In genomic region chr11:102924557-102925350, GRCm38 (mm10) we compare ENCODE assay signal across 8 mouse cellular contexts. TPM values are rescaled to one million over a fixed set of nuclear protein-coding genes. Genes with fewer than 3 reads are reported as not detected.
DNase-seq lines count a peak whose midpoint lies in the region; ATAC-seq and TF ChIP-seq lines count a peak whose summit lies in the region.

Kif18b (minus strand) TSS chr11:102925124.

- peak within 1 kb of the TSS; percentile 88 for H3K27ac ChIP-seq in bone marrow, adult 2 months (ENCODE audit: control insufficient read depth, insufficient read depth, low read depth, low read length, poor library complexity)
- H3K27ac ChIP-seq in embryonic facial prominence, embryonic 15.5 days (replicated peaks), result peak within 1 kb of the TSS; percentile 90
- H3K27ac ChIP-seq in limb, embryonic 14.5 days (replicated peaks; ENCODE audit: low read depth, low read length), result peak within 1 kb of the TSS; percentile 76
- H3K27ac ChIP-seq in midbrain, postnatal 0 days (ENCODE audit: low read depth, low read length), result peak within 1 kb of the TSS; percentile 55

- TF ChIP-seq POLR2A in bone marrow, adult 2 months (IDR thresholded peaks at IDR 0.05; ENCODE audit: borderline replicate concordance, control insufficient read depth, low read depth, low read length), result peak; percentile 73; the same call in 1 of the 2 replicates
- TF ChIP-seq POLR2A in limb, embryonic 14.5 days (IDR thresholded peaks at IDR 0.05; ENCODE audit: borderline replicate concordance, extremely low read depth, insufficient read depth, insufficient read length), result no peak

- ATAC-seq in embryonic facial prominence, embryonic 15.5 days (ENCODE audit: insufficient number of reproducible peaks, low FRiP score, low TSS enrichment, low read depth), result peak; percentile 92
- peak; percentile 95 for ATAC-seq in limb, embryonic 14.5 days (ENCODE audit: low FRiP score, low read depth)
- ATAC-seq in midbrain, postnatal 0 days (ENCODE audit: low FRiP score), result peak; percentile 80

- no peaks in the 10 kb centered on the region for H3K4me1 ChIP-seq in bone marrow, adult 2 months (ENCODE audit: control insufficient read depth, insufficient read depth, low read length)
- H3K4me1 ChIP-seq in embryonic facial prominence, embryonic 15.5 days, result peaks cover 25% of the 10 kb centered on the region
- H3K4me1 ChIP-seq in limb, embryonic 14.5 days (ENCODE audit: control insufficient read depth, insufficient read depth, low read length), result peaks cover 7% of the 10 kb centered on the region; the same call in 1 of the 2 replicates
- H3K4me1 ChIP-seq in midbrain, postnatal 0 days (ENCODE audit: insufficient read depth, low read length), result peaks cover 3% of the 10 kb centered on the region; the same call in 1 of the 2 replicates

- peak within 1 kb of the TSS; percentile 87 for H3K4me3 ChIP-seq in bone marrow, adult 2 months (replicated peaks; ENCODE audit: control insufficient read depth, low read depth, low read length)
- H3K4me3 ChIP-seq in embryonic facial prominence, embryonic 15.5 days (replicated peaks), result peak within 1 kb of the TSS; percentile 79
- H3K4me3 ChIP-seq in limb, embryonic 14.5 days (replicated peaks; ENCODE audit: low read length), result peak within 1 kb of the TSS; percentile 69
- H3K4me3 ChIP-seq in midbrain, postnatal 0 days (ENCODE audit: low read depth, low read length), result peak within 1 kb of the TSS; percentile 53

- H3K4me2 ChIP-seq in embryonic facial prominence, embryonic 15.5 days (replicated peaks), result peak within 1 kb of the TSS; percentile 73
- H3K4me2 ChIP-seq in limb, embryonic 14.5 days (replicated peaks; ENCODE audit: low read depth, low read length, severe bottlenecking), result peak within 1 kb of the TSS; percentile 68
- peak within 1 kb of the TSS; percentile 92 for H3K4me2 ChIP-seq in midbrain, postnatal 0 days (ENCODE audit: low read depth, low read length, poor library complexity, severe bottlenecking)

- H3K9ac ChIP-seq in embryonic facial prominence, embryonic 15.5 days, result peak within 1 kb of the TSS; percentile 45
- peak within 1 kb of the TSS; percentile 64 for H3K9ac ChIP-seq in limb, embryonic 14.5 days (ENCODE audit: low read depth, low read length, severe bottlenecking)
- H3K9ac ChIP-seq in midbrain, postnatal 0 days (replicated peaks; ENCODE audit: low read length, poor library complexity, severe bottlenecking), result peak within 1 kb of the TSS; percentile 29; the same call in 1 of the 2 replicates

- H3K27me3 ChIP-seq in embryonic facial prominence, embryonic 15.5 days, result no peaks in the 10 kb centered on the region
- no peaks in the 10 kb centered on the region for H3K27me3 ChIP-seq in limb, embryonic 14.5 days (ENCODE audit: control insufficient read depth, insufficient read depth, low read length)
- H3K27me3 ChIP-seq in midbrain, postnatal 0 days (ENCODE audit: insufficient read depth, low read length), result no peaks in the 10 kb centered on the region

- peak; percentile 99 for DNase-seq in 416B (ENCODE audit: low read depth)
- peak; percentile 93 for DNase-seq in heart, adult 8-10 months (ENCODE audit: low spot score)
- DNase-seq in kidney, adult 9 months, result peak; percentile 95
- peak; percentile 100 for DNase-seq in limb, embryonic 14.5 days (ENCODE audit: low spot score)
- peak; percentile 99 for DNase-seq in midbrain, postnatal 0 days (ENCODE audit: low spot score)
- DNase-seq in spleen, postnatal 14 days (ENCODE audit: low spot score in 2 of 2), result peak; percentile 90 to 92

- TF ChIP-seq CTCF in bone marrow, adult 2 months (IDR thresholded peaks at IDR 0.05; ENCODE audit: control insufficient read depth, insufficient read depth, low read length), result no peak
- no peak for TF ChIP-seq CTCF in midbrain, postnatal 0 days (IDR thresholded peaks at IDR 0.05)

- under 1% methylated on average over 62 of the region's 62 CpGs for WGBS in bone marrow, adult 2 months
- WGBS in embryonic facial prominence, embryonic 15.5 days, result under 1% methylated on average over 62 of the region's 62 CpGs
- WGBS in limb, embryonic 14.5 days, result under 1% methylated on average over 61 of the region's 62 CpGs
- WGBS in midbrain, postnatal 0 days, result under 1% methylated on average over 62 of the region's 62 CpGs

- no peaks in the 10 kb centered on the region for H3K36me3 ChIP-seq in embryonic facial prominence, embryonic 15.5 days
- H3K36me3 ChIP-seq in limb, embryonic 14.5 days (ENCODE audit: control insufficient read depth, insufficient read depth, low read length), result no peaks in the 10 kb centered on the region
- H3K36me3 ChIP-seq in midbrain, postnatal 0 days (ENCODE audit: insufficient read depth, low read length), result no peaks in the 10 kb centered on the region

- H3K9me3 ChIP-seq in embryonic facial prominence, embryonic 15.5 days (replicated peaks), result no peaks in the 10 kb centered on the region
- H3K9me3 ChIP-seq in limb, embryonic 14.5 days (ENCODE audit: control insufficient read depth, low read length), result no peaks in the 10 kb centered on the region
- H3K9me3 ChIP-seq in midbrain, postnatal 0 days (ENCODE audit: low read length), result no peaks in the 10 kb centered on the region

RNA-seq across cellular contexts. Expression of gene Kif18b, which starts in this region (rescaled TPM):
- 32.8 and 37.0 TPM in 2 replicates for polyA plus RNA-seq in bone marrow, adult 2 months (2011; ENCODE audit: insufficient read depth, insufficient read length, low replicate concordance, missing spikeins)
- polyA plus RNA-seq in embryonic facial prominence, embryonic 15.5 days (2015; fragmentation: Nextera tagmentation; extraction: Ambion mirVana), result 8.0 and 8.8 TPM in 2 replicates
- under 1 TPM in 3 of 4 experiments, not detected in 1; 0.08 to 0.37 (median 0.13) TPM for total RNA-seq in heart, adult 8-10 months (2022)
- 24.5 and 30.3 TPM in 2 replicates for polyA plus RNA-seq in limb, embryonic 14.5 days (2012; rRNA removed)
- polyA plus RNA-seq in limb, embryonic 14.5 days (2014; fragmentation: Nextera tagmentation; extraction: Ambion mirVana), result 6.1 and 7.2 TPM in 2 replicates
- total RNA-seq in midbrain, postnatal 0 days (2014; rRNA removed), result 3.8 and 6.3 TPM in 2 replicates
- 0.46 and 0.60 TPM in 2 replicates for polyA plus RNA-seq in midbrain, postnatal 0 days (2015; fragmentation: Nextera tagmentation; extraction: Ambion mirVana)

Comparison
In these comparisons a context has a peak if more than half of its experiments do, and no peak if none do; other contexts are left out.
1. Peak in every context shown above with its lines: DNase-seq, ATAC-seq, H3K4me3 ChIP-seq and H3K27ac ChIP-seq.
2. Peak in DNase-seq in heart, adult 8-10 months; RNA of the gene not detected or under 1 TPM.